Mouse (Mus musculus) stomach, embryonic 14.5 days (tissue): Measurements from ENCODE around the gene Gm20388. TPM values are rescaled to one million over a fixed set of nuclear protein-coding genes. Genes with fewer than 3 reads are reported as not detected.

Source experiments
- ATAC-seq: fragments of 200-750 bp; cut with Nextera tagmentation; 2 replicates; pipeline ENCODE4 v1.8.0; 2017; ENCODE audit warnings: low read depth, moderate TSS enrichment; ENCODE audit not compliant: insufficient number of reproducible peaks, insufficient read depth, low FRiP score
- H3K27ac ChIP-seq: fragments of 300-500 bp; sonication (generic); 2 replicates; pipeline ENCODE4 v1.5.1; 2014; ENCODE audit warnings: mild to moderate bottlenecking, low read length, moderate library complexity, mixed read lengths
- H3K27me3 ChIP-seq: fragments of 300-500 bp; sonication (generic); 2 replicates; pipeline ENCODE4 v1.6.1; 2014; ENCODE audit warnings: low read length, control low read depth, mixed read lengths; ENCODE audit not compliant: control insufficient read depth, insufficient read depth
- H3K36me3 ChIP-seq: fragments of 300-500 bp; sonication (generic); 2 replicates; pipeline ENCODE4 v1.6.1; 2014; ENCODE audit warnings: mild to moderate bottlenecking, control low read depth, low read length, moderate library complexity, mixed read lengths; ENCODE audit not compliant: control insufficient read depth, insufficient read depth
- H3K4me1 ChIP-seq: fragments of 300-500 bp; sonication (generic); 2 replicates; pipeline ENCODE4 v1.6.1; 2014; ENCODE audit warnings: low read length, control low read depth, mixed read lengths; ENCODE audit not compliant: control insufficient read depth, insufficient read depth
- H3K4me2 ChIP-seq: fragments of 300-500 bp; sonication (generic); replicated peaks from 2 replicates; pipeline ENCODE4 v1.6.1; 2014; ENCODE audit warnings: low read depth, low read length, control low read depth
- H3K4me3 ChIP-seq: fragments of 300-500 bp; sonication (generic); 2 replicates; pipeline ENCODE4 v1.5.1; 2014; ENCODE audit warnings: low read depth, low read length, control low read depth
- H3K9ac ChIP-seq: fragments of 300-500 bp; sonication (generic); replicated peaks from 2 replicates; pipeline ENCODE4 v1.6.1; 2014; ENCODE audit warnings: low read depth, mild to moderate bottlenecking, control low read depth, low read length, moderate library complexity, mixed read lengths
- H3K9me3 ChIP-seq: fragments of 300-500 bp; sonication (generic); 2 replicates; pipeline ENCODE4 v1.6.1; 2016; ENCODE audit warnings: low read depth, low read length, control low read depth; ENCODE audit not compliant: control insufficient read depth
- WGBS: fragments of 180-500 bp; shearing (Covaris S2); extraction: QIAGEN DNeasy Blood & Tissue Kit; methylation state at CpG from one replicate; pipeline ENCODE4 v1.1.7; 2014; 5-methylcytosine and 5-hydroxymethylcytosine counted together
- polyA plus RNA-seq: library from polyadenylated mRNA; unstranded; fragments of >200 nt; fragmentation: Nextera tagmentation; extraction: Ambion mirVana; gene quantifications from 2 replicates; pipeline ENCODE4 v1.2.1, GENCODE M21; 2014

The Gm20388 gene
- polyA plus RNA-seq, 1 experiment from 2014 or later = 11.4 TPM

DNA sequence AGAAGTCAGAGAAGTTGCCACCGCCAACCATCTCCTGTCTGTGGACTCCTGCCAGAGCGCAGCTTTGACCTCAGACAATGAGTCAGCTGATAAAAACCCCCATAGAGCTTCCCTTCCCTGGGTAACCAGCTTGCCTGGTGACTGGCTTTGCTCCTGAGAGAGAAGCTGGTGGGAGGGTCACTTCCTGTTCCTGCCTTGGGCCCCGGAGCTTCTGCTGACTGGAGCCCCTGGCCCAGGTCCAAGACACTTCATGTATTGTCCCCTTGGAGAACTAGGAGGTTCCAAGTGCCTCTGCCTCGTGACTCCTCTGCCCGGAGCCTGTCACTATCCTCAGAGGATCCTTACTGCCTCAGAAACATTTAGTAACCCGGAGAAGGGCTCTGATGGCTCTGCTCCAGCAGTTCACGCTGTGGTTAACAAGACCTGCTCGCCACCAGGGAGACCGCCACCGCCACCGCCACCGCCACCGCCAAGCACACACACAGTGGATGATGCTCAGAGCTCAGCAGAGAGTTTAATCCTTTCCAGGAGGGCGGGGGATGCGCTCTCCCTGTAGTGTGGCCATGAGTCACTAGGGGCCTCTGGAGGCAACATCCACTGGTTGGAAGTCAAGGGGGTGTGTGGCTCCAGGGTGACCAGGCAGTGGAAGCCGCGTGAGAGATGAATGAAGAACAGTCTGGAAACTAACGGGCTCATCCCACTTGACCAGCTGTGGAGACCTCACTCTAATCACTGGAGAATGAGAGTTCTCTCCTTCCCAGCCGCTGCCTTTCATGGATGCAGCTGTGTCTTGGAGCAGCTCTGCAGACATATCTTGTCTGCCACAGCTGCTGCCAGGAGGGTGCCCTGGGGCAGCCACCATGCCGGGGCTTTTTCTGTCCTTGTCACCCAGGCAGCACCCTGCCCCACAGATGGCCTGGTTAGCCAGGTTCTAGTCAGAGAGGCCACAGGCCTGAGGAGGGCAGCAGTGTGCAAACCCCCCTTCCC lies 653.5 kb downstream of the Gm20388 start:
- ATAC-seq = peak; percentile 46; the same call in 1 of the 2 replicates
- H3K4me1 ChIP-seq = peaks cover 32% of the 10 kb centered on the region
- H3K27ac ChIP-seq = peak overlapping the region; percentile 66
- no peak overlapping the region for H3K9ac ChIP-seq
- H3K9me3 ChIP-seq = no peaks in the 10 kb centered on the region
- H3K27me3 ChIP-seq = no peaks in the 10 kb centered on the region
- peaks cover 28% of the 10 kb centered on the region for H3K36me3 ChIP-seq
- 0 out of 2 replicates have a peak overlapping the region, but pooled peaks have one; percentile 4 for H3K4me2 ChIP-seq
- no peak overlapping the region for H3K4me3 ChIP-seq
- 34% methylated on average over 20 of the region's 20 CpGs for WGBS

DNA sequence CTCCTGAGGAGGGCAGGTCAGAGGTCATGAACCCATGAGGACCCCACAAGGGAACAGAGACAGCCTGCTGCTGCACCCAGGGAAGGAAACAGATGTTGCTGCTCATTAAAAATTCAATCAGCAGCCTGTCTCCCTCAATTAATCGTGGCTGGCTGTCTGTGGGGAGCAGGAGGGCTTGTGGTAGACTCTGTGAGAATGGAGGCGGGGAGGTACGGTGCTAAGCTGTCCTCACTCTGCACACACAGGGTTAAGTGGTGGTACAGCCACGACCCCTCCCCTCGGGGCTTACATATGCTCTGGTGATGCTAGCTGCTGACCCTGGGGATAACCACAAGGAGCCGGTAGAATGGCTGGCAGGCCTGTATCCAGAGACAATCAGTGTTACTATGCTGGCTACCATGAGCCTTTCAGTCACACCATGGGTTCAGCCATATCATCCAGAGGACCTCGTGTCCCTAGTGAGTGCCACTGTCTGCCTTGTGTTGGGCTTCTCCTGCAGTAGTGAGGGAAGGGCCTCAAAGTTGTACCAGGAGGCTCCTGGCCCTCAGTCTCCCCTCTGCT lies 654.6 kb downstream of the Gm20388 start:
- ATAC-seq = no peak
- H3K9me3 ChIP-seq = no peaks in the 10 kb centered on the region
- H3K4me2 ChIP-seq = no peak overlapping the region
- peaks cover 32% of the 10 kb centered on the region for H3K4me1 ChIP-seq
- peaks cover 33% of the 10 kb centered on the region for H3K36me3 ChIP-seq
- no peak overlapping the region; the same call in 1 of the 2 replicates for H3K9ac ChIP-seq
- H3K27me3 ChIP-seq = no peaks in the 10 kb centered on the region
- 26% methylated on average over 7 of the region's 7 CpGs for WGBS
- H3K27ac ChIP-seq = peak overlapping the region; percentile 21; the same call in 1 of the 2 replicates
- H3K4me3 ChIP-seq = no peak overlapping the region

DNA sequence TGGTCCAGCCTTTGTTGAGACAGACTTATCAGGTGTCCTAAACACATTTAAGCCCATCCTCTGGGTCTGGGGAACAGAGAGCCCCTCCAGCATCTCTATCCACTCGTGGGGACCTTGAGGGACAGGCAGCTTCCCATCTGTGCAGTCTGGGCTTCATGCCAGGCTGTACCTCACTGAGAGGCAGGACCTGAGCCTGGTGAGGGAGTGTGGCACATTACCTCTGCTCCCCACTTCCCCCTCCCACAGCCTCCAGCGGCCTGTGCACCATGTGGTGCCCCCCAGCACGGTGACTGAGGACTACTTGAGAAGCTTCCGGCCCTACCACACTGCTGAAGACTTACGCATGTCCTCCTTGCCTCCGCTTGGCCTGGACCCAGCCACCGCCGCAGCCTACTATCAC lies 656.0 kb downstream of the Gm20388 start:
- Histone ChIP-seq H3K4me1 (peaks cover 32% of the 10 kb centered on the region), H3K27me3 (no peaks in the 10 kb centered on the region), H3K36me3 (peaks cover 42% of the 10 kb centered on the region), H3K4me3 (no peak overlapping the region), H3K4me2 (no peak overlapping the region), H3K27ac (no peak overlapping the region), H3K9ac (no peak overlapping the region), H3K9me3 (no peaks in the 10 kb centered on the region)
- ATAC-seq = no peak
- WGBS = 79% methylated on average over 8 of the region's 8 CpGs

DNA sequence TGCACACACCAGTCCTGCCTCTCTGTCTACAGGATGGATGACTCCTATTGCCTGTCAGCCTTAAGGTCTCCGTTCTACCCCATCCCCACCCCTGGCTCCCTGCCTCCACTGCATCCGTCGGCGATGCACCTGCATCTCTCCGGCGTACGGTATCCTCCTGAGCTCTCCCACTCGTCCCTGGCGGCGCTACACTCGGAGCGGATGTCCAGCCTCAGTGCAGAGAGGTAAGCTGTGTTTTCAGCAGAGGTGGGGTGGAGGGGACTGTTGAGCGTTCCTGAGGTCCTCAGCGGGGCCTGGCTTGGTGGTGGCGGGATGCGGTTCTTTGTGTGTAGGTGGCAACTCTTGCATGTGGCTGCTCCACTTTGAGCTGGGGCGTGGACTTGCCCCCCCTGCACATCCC lies 657.1 kb downstream of the Gm20388 start:
- Histone ChIP-seq H3K4me1 (peaks cover 28% of the 10 kb centered on the region), H3K36me3 (peaks cover 51% of the 10 kb centered on the region), H3K27me3 (no peaks in the 10 kb centered on the region), H3K4me2 (no peak overlapping the region), H3K9ac (no peak overlapping the region), H3K27ac (no peak overlapping the region), H3K9me3 (no peaks in the 10 kb centered on the region), H3K4me3 (no peak overlapping the region)
- WGBS = 96% methylated on average over 17 of the region's 17 CpGs
- no peak for ATAC-seq

DNA sequence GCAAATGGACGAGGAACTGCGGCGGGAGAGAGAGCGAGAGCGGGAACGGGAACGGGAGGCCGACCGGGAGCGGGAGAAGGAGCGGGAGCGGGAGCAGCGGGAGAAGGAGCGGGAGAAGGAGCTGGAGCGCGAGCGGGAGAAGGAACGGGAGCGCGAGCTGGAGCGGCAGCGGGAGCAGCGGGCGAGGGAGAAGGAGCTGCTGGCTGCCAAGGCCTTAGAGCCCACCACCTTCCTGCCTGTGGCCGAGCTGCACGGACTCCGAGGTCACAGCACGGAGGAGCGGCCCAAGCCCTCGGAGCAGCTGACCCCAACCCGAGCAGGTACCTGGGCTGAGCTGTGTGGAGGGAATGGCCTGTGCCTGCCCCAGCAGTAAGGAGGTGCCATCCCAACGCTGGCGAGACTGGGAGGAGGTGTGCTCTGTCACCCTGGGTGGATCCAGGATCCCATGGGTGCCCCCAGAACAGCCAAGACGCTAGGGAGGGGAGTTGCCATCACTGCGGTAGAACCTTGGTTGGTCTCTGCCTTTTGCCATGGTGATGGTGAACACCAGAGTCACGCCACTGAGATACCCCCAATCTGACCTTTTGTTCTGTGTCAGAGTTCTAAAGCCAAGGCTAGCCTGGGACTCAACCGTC lies 657.6 kb downstream of the Gm20388 start:
- Histone ChIP-seq H3K27me3 (no peaks in the 10 kb centered on the region), H3K4me3 (no peak overlapping the region), H3K27ac (no peak overlapping the region), H3K4me2 (no peak overlapping the region), H3K36me3 (peaks cover 56% of the 10 kb centered on the region), H3K4me1 (peaks cover 23% of the 10 kb centered on the region), H3K9me3 (no peaks in the 10 kb centered on the region), H3K9ac (no peak overlapping the region)
- WGBS = 93% methylated on average over 37 of the region's 37 CpGs
- ATAC-seq = no peak

DNA sequence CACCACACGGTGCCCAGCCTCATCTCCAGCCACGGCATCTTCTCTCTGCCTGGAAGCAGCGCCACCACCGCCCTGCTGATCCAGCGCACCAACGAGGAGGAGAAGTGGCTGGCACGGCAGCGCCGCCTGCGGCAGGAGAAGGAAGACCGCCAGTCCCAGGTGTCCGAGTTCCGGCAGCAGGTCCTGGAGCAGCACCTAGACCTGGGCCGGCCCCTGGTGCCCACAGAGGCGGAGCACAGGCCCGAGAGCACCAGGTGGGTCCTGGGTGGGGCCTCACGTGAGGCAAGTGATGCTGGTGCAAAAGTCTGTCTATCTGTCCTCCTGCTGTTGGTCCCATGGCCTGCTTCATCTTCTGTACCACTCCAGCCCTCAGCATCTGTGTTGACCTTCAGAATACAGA lies 658.5 kb downstream of the Gm20388 start:
- ATAC-seq = no peak

DNA sequence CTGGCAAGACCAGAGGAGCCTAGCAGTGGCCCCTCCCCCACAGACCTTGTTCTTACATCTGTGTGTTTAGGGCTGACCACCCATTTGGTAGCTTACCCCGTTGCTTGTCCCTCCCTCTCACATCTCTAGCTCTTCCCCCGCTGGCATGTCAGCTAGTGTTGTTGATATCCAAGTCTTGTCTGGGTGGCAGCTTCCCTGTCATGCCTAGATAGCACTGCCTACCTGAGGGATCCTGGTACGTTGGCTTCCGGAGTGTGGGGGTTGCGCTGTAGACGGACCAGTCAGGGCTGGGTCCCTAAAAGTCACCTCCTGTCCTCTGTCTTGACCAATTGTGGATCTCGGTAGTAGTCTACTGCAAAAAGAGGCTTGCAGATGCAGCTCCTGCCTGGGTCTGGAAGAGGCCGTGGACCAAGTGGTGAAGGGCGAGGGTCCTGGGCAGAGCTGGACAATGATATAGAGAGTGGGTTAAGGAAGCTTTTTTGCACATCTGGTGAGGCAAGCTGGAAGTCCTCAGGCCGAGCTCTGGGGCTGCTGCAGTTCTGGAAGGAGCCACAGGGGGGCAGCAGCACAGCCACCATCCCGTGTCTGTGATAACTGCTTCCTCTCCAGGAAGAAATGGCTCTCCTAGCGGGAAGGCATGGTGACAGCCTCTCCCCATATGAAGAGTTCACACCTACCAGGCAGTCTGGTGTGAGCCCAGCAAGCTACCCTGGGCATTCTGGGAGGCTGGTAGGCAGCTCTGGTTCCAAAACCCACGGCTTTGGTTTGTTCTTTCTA lies 659.5 kb downstream of the Gm20388 start:
- no peak overlapping the region for H3K9ac ChIP-seq
- no peak overlapping the region for H3K4me2 ChIP-seq
- WGBS = 53% methylated on average over 13 of the region's 13 CpGs
- H3K4me1 ChIP-seq = peaks cover 7% of the 10 kb centered on the region
- no peak overlapping the region for H3K4me3 ChIP-seq
- no peak for ATAC-seq
- no peak overlapping the region for H3K27ac ChIP-seq
- no peaks in the 10 kb centered on the region for H3K27me3 ChIP-seq
- peaks cover 74% of the 10 kb centered on the region for H3K36me3 ChIP-seq
- H3K9me3 ChIP-seq = no peaks in the 10 kb centered on the region

More for the DNA sequence above, 658.5 kb downstream of the Gm20388 start:
- Histone ChIP-seq H3K36me3 (peaks cover 64% of the 10 kb centered on the region), H3K4me3 (no peak overlapping the region), H3K9me3 (no peaks in the 10 kb centered on the region), H3K9ac (no peak overlapping the region), H3K4me1 (peaks cover 14% of the 10 kb centered on the region), H3K27me3 (no peaks in the 10 kb centered on the region), H3K27ac (no peak overlapping the region), H3K4me2 (no peak overlapping the region)
- WGBS = 92% methylated on average over 17 of the region's 17 CpGs

DNA sequence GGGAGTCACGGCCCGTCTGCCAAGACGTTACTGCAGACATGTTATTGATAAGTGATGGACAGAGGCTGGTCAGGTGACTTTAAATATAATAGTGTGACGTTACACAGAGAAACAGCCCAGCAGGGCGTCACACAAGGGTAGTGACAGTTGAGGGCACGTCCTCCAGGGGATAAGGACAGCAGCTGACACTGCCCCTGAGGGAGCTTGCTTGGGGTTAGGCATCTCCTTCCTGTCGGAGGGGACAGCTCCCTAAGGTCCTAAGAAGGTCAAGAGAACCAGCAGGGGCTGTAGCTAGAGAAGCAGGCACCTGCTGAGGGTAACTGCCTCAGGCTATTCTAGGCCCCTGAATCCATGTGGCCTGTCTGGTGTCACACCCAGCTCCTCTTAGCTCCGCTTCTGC lies 660.9 kb downstream of the Gm20388 start:
- no peak overlapping the region for H3K4me2 ChIP-seq
- H3K4me3 ChIP-seq = no peak overlapping the region
- H3K27ac ChIP-seq = no peak overlapping the region
- ATAC-seq = no peak
- 0 out of 2 replicates have a peak, but pooled peaks cover 2% of the 10 kb centered on the region for H3K4me1 ChIP-seq
- no peaks in the 10 kb centered on the region for H3K27me3 ChIP-seq
- no peaks in the 10 kb centered on the region for H3K9me3 ChIP-seq
- no peak overlapping the region for H3K9ac ChIP-seq
- H3K36me3 ChIP-seq = peaks cover 84% of the 10 kb centered on the region
- WGBS = 87% methylated on average over 8 of the region's 8 CpGs
